Mouse (Mus musculus): ENCODE measurements around the gene Rbm10. TPM values are rescaled to one million over a fixed set of nuclear protein-coding genes. Genes with fewer than 3 reads are reported as not detected.

Rbm10 gene
- 25.6 and 28.7 TPM in 2 replicates for polyA plus RNA-seq (2011; ENCODE audit: insufficient read length, low read depth, missing spikeins)

- Histone ChIP-seq H3K27ac (ENCODE audit: insufficient read depth, low read length) (peak within 1 kb of the TSS; percentile 97), H3K4me1 (ENCODE audit: control insufficient read depth, insufficient read depth, low read length) (no peaks in the 10 kb centered on the region), H3K4me3 (ENCODE audit: insufficient read depth, low read length) (peak within 1 kb of the TSS; percentile 87)
- TF ChIP-seq POLR2A (IDR thresholded peaks at IDR 0.05; ENCODE audit: low read depth, low read length) (peak; percentile 76), CTCF (IDR thresholded peaks at IDR 0.05; ENCODE audit: borderline replicate concordance, insufficient read depth, low read length) (no peak)
Observed at GRCm38 (mm10) chrX:20617176-20617902, at the start of gene Rbm10, which contains the start of gene Ndufb11. Rbm10 (plus strand) TSS chrX:20617503. Ndufb11 (minus strand) TSS chrX:20617619.

GRCm38 (mm10) chrX:20571024-20571423 is 46.3 kb upstream of the Rbm10 start:
- H3K4me3 ChIP-seq (ENCODE audit: insufficient read depth, low read length): no peak overlapping the region
- no peak overlapping the region for H3K27ac ChIP-seq (ENCODE audit: insufficient read depth, low read length)
- no peak for TF ChIP-seq CTCF (IDR thresholded peaks at IDR 0.05; ENCODE audit: borderline replicate concordance, insufficient read depth, low read length)
- no peak for TF ChIP-seq POLR2A (IDR thresholded peaks at IDR 0.05; ENCODE audit: low read depth, low read length)
- H3K4me1 ChIP-seq (ENCODE audit: control insufficient read depth, insufficient read depth, low read length): no peaks in the 10 kb centered on the region

DNA sequence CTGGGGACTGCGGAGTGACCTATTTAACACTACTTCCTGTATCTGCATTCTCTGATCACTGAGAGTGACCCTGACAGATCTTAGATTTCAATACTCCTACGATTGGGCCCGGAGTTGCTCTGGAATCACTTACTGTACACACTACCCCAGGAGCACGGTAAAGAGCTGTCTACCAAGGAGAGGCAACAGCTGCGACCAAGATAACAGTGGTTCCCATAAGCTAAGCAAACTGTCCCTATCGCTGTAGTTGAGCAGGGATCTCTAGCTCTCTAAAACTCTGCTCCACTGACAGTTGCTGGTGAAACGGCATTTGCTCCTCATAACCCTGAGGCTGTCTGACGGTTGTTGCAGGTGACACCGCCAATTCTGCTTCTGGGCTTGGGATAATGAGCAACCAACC is 44.6 kb upstream of the Rbm10 start:
- no peak for TF ChIP-seq POLR2A (IDR thresholded peaks at IDR 0.05; ENCODE audit: low read depth, low read length)
- no peak for TF ChIP-seq CTCF (IDR thresholded peaks at IDR 0.05; ENCODE audit: borderline replicate concordance, insufficient read depth, low read length)
- H3K27ac ChIP-seq (ENCODE audit: insufficient read depth, low read length): no peak overlapping the region
- H3K4me3 ChIP-seq (ENCODE audit: insufficient read depth, low read length): no peak overlapping the region
- H3K4me1 ChIP-seq (ENCODE audit: control insufficient read depth, insufficient read depth, low read length): no peaks in the 10 kb centered on the region

- Histone ChIP-seq H3K4me1 (ENCODE audit: control insufficient read depth, insufficient read depth, low read length) (no peaks in the 10 kb centered on the region), H3K4me3 (ENCODE audit: insufficient read depth, low read length) (no peak overlapping the region), H3K27ac (ENCODE audit: insufficient read depth, low read length) (no peak overlapping the region)
- TF ChIP-seq CTCF (IDR thresholded peaks at IDR 0.05; ENCODE audit: borderline replicate concordance, insufficient read depth, low read length) (no peak), POLR2A (IDR thresholded peaks at IDR 0.05; ENCODE audit: low read depth, low read length) (no peak)
Observed at GRCm38 (mm10) chrX:20573927-20574326, 43.4 kb upstream of the Rbm10 start.

GRCm38 (mm10) chrX:20587968-20588367 is 29.3 kb upstream of the Rbm10 start:
- Histone ChIP-seq H3K4me3 (ENCODE audit: insufficient read depth, low read length) (no peak overlapping the region), H3K27ac (ENCODE audit: insufficient read depth, low read length) (no peak overlapping the region), H3K4me1 (ENCODE audit: control insufficient read depth, insufficient read depth, low read length) (no peaks in the 10 kb centered on the region)
- TF ChIP-seq CTCF (IDR thresholded peaks at IDR 0.05; ENCODE audit: borderline replicate concordance, insufficient read depth, low read length) (no peak), POLR2A (IDR thresholded peaks at IDR 0.05; ENCODE audit: low read depth, low read length) (no peak)

DNA sequence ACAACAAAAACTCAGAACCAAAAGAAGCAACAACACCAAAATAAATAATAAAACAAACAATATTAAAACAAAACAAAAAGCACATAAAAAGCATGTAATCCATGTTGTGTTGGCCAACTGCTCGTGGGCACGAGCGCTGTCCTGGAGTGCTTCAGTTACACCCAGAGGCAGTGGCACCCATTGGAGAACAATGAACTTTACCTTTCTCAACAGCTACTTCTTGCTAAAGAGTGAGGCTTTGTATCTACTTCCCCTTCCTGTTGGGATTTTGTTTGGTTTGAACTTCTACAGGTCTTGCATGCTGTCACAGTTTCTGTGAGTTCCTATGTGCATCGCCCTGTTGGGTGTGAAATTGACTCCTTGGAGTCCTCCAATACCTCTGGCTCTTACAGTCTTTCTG is 8.8 kb upstream of the Rbm10 start:
- TF ChIP-seq POLR2A (IDR thresholded peaks at IDR 0.05; ENCODE audit: low read depth, low read length): no peak

GRCm38 (mm10) chrX:20616861-20617175 is 485 bp upstream of the Rbm10 start:
- Histone ChIP-seq H3K4me3 (ENCODE audit: insufficient read depth, low read length) (peak overlapping the region; percentile 87), H3K4me1 (ENCODE audit: control insufficient read depth, insufficient read depth, low read length) (no peaks in the 10 kb centered on the region), H3K27ac (ENCODE audit: insufficient read depth, low read length) (peak overlapping the region; percentile 97)
- TF ChIP-seq POLR2A (IDR thresholded peaks at IDR 0.05; ENCODE audit: low read depth, low read length) (no peak), CTCF (IDR thresholded peaks at IDR 0.05; ENCODE audit: borderline replicate concordance, insufficient read depth, low read length) (no peak)

More for the DNA sequence above, 8.8 kb upstream of the Rbm10 start:
- Histone ChIP-seq H3K27ac (ENCODE audit: insufficient read depth, low read length) (no peak overlapping the region), H3K4me1 (ENCODE audit: control insufficient read depth, insufficient read depth, low read length) (no peaks in the 10 kb centered on the region), H3K4me3 (ENCODE audit: insufficient read depth, low read length) (no peak overlapping the region)

DNA sequence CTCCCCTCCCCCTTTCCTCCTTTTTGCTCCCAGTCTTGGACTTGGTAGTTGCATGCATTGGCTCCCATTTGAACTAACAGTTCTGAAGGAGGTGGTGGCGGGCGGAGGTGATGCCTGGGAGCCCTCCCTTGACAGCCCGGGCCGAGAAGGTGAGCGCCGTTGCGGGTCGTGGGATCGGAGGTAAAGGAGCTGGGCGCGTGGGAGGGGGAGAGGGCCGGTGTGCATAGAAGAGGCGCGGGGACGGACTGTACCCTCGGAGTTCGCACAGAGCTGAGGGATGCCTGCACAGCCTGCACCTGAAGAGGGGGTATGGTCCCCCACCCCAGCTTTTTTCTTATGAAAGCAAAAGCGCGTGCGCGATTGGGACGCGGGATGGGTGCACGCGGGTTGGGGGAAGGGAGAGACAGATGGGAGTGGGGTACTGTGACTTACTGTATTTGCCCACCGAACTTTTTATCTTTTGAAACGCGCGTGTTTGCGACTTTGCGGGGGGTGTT is 648 bp downstream of the Rbm10 start:
- H3K4me1 ChIP-seq (ENCODE audit: control insufficient read depth, insufficient read depth, low read length): no peaks in the 10 kb centered on the region
- H3K27ac ChIP-seq (ENCODE audit: insufficient read depth, low read length): peak overlapping the region; percentile 76
- TF ChIP-seq CTCF (IDR thresholded peaks at IDR 0.05; ENCODE audit: borderline replicate concordance, insufficient read depth, low read length): no peak
- TF ChIP-seq POLR2A (IDR thresholded peaks at IDR 0.05; ENCODE audit: low read depth, low read length): no peak
- peak overlapping the region; percentile 67 for H3K4me3 ChIP-seq (ENCODE audit: insufficient read depth, low read length)

- TF ChIP-seq CTCF (IDR thresholded peaks at IDR 0.05; ENCODE audit: borderline replicate concordance, insufficient read depth, low read length) (no peak), POLR2A (IDR thresholded peaks at IDR 0.05; ENCODE audit: low read depth, low read length) (no peak)
Observed at GRCm38 (mm10) chrX:20638141-20638540, 20.8 kb downstream of the Rbm10 start.

GRCm38 (mm10) chrX:20644780-20645179 is 27.5 kb downstream of the Rbm10 start:
- Histone ChIP-seq H3K4me1 (ENCODE audit: control insufficient read depth, insufficient read depth, low read length) (no peaks in the 10 kb centered on the region), H3K27ac (ENCODE audit: insufficient read depth, low read length) (no peak overlapping the region), H3K4me3 (ENCODE audit: insufficient read depth, low read length) (no peak overlapping the region)
- no peak for TF ChIP-seq CTCF (IDR thresholded peaks at IDR 0.05; ENCODE audit: borderline replicate concordance, insufficient read depth, low read length)
- TF ChIP-seq POLR2A (IDR thresholded peaks at IDR 0.05; ENCODE audit: low read depth, low read length): no peak

More at GRCm38 (mm10) chrX:20638141-20638540, 20.8 kb downstream of the Rbm10 start:
- H3K4me1 ChIP-seq (ENCODE audit: control insufficient read depth, insufficient read depth, low read length): no peaks in the 10 kb centered on the region
- H3K4me3 ChIP-seq (ENCODE audit: insufficient read depth, low read length): no peak overlapping the region
- no peak overlapping the region for H3K27ac ChIP-seq (ENCODE audit: insufficient read depth, low read length)

Data from embryonic fibroblast, embryonic 13.5 days (primary cell).